Mouse (Mus musculus): ENCODE data around the gene Trim24. TPM values are rescaled to one million over a fixed set of nuclear protein-coding genes. Genes with fewer than 3 reads are reported as not detected.

Gene Trim24
- total RNA-seq (2023), result 13.2 and 16.1 TPM in 2 replicates

GRCm38 (mm10) chr6:37870245-37871136, at the start of gene Trim24:
Trim24 (plus strand) TSS chr6:37870811.

Other genes starting within 250 kb of the Trim24 start
- gene Svopl, start 176.2 kb downstream of the Trim24 start, total RNA-seq (2023), result not detected in 2 replicates
- not detected in 2 replicates for gene Tmem213, start 238.4 kb downstream of the Trim24 start, total RNA-seq (2023)

All from neutrophil, adult 65 days (primary cell).